Mouse (Mus musculus): ENCODE results near the gene Gm49320. TPM values are rescaled to one million over a fixed set of nuclear protein-coding genes. Genes with fewer than 3 reads are reported as not detected.

Gm49320 gene
- polyA plus RNA-seq, 1 experiment from 2014 or later: 0.34 TPM

DNA sequence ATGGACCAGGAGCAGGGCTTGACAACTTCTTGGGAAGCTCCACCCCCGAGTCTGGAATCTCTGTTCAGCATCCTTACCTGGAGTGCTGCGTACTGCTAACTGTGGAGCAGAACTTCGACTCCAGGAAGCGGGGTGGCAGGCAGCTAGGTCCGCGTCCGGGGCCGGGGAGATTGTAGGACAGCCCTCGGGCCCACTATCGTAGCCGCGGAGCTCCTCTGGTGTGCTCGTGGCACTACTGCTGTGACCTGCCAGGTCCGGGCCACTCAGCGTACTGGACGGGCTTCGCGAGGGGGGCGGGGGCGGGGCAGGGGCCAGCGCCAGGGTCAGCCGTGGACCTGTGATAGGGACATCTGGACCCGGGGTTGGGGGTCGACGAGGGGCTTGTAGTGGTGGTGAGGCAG, 25.9 kb upstream of the Gm49320 start:
- Histone ChIP-seq H3K27ac (no peak overlapping the region), H3K36me3 (0 out of 2 replicates have a peak, but pooled peaks cover 3% of the 10 kb centered on the region), H3K9ac (peak overlapping the region; percentile 36), H3K4me2 (peak overlapping the region; percentile 83), H3K27me3 (peaks cover 47% of the 10 kb centered on the region), H3K9me3 (replicated peaks) (no peaks in the 10 kb centered on the region), H3K4me3 (peak overlapping the region; percentile 47), H3K4me1 (replicated peaks) (peaks cover 35% of the 10 kb centered on the region)
- WGBS: under 1% methylated on average over 25 of the region's 25 CpGs
- 0 out of 2 replicates have a peak, but pooled peaks have one; percentile 11 for ATAC-seq (replicated peaks; ENCODE audit: insufficient number of reproducible peaks, insufficient read depth, low FRiP score, low read depth)

DNA sequence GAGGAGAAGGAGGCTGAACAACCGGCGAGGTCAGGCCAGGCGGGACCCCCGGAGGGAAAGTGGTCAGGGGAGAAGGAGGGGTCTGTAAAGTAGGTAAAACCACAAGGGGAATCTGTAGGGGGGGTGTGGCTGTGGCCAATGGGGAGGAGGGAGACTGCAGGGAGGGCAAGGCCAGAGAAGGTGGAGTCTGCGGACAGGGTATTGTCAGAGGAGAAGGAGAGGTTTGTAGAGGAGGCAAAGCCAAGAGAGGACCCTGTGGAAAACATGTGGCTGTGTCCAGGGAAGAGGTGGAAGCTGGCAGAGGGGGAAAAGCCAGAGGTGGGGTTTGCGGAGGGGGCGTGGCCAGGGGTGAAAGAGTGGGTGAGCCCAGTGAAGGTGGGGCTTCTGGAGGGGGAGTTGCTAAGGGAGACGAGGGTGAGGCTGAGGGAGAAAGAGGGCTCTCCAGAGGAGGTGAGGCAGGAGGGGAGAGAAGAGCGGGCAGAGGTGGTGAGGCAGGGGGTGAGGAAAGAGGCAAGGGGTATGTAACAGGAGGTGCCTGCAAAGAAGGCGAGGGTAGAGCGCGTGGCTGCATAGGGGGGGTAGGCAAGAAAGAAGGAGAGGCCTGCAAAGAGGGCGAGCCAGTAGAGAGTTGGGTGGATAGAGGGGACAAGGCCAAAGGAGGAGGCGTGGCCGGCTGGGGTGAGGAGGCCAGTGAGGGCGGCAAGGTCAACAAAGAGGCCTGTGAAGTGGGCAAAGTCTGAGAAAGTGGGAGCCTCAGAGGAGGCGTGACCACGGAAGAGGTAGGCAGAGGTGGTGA, 25.3 kb upstream of the Gm49320 start:
- 0 out of 2 replicates have a peak, but pooled peaks cover 3% of the 10 kb centered on the region for H3K36me3 ChIP-seq
- peak overlapping the region; percentile 36 for H3K9ac ChIP-seq
- peaks cover 35% of the 10 kb centered on the region for H3K4me1 ChIP-seq (replicated peaks)
- no peak overlapping the region; the same call in 1 of the 2 replicates for H3K27ac ChIP-seq
- H3K4me3 ChIP-seq: peak overlapping the region; percentile 47
- H3K27me3 ChIP-seq: peaks cover 53% of the 10 kb centered on the region
- WGBS: 1% methylated on average over 18 of the region's 18 CpGs
- peak overlapping the region; percentile 83 for H3K4me2 ChIP-seq
- peak; percentile 43 for ATAC-seq (replicated peaks; ENCODE audit: insufficient number of reproducible peaks, insufficient read depth, low FRiP score, low read depth)
- no peaks in the 10 kb centered on the region for H3K9me3 ChIP-seq (replicated peaks)

DNA sequence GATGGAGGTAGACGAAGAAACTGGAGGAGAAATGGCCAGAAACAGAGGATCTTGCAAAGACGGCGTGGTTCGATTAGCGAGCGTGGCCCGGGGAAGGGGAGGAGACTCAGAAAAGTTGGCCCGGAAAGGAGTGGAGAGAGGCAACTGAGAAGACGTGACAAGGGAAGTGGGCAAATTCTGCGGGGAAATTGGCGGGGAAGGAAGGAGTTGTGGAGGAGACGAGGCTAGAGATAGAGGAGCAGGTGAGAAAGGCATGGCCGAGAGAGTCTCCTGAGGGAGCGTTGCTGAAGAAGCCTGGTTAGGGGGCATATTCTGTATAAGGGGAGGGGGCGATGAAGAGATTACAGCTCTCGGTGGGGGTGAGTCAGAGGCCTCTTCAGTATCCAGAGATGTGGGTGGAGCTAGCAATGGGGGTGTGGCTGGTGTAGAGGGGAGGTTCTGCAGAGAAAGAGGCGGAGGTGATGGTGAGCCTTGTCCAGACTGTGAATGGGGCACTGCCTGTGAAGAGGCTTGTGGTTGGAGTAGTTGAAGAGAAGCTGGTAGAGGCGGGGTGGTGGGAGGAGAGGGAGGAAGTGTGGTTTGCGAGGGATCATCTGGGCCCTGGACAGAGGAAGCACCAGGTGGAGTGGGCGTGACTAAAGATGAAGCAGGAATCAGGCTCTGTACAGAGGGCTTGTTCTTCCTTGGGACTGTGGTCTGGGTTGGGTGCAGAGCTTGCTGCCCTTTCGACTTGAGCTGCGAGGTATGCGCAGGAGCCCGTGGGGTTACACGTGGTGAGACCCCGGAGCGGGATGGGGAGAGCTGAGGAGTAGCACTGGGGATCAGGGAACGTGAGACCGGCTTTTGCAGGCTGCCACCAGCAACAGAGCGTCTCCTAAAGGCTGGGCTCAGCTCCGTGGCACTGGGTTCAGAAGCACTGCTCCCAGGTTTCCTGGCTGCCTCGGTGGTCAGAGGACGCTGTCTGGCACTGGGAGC, 24.4 kb upstream of the Gm49320 start:
- peak overlapping the region; percentile 83 for H3K4me2 ChIP-seq
- ATAC-seq (replicated peaks; ENCODE audit: insufficient number of reproducible peaks, insufficient read depth, low FRiP score, low read depth): peak; percentile 51
- 6% methylated on average over 33 of the region's 33 CpGs for WGBS
- H3K9me3 ChIP-seq (replicated peaks): no peaks in the 10 kb centered on the region
- H3K36me3 ChIP-seq: 0 out of 2 replicates have a peak, but pooled peaks cover 3% of the 10 kb centered on the region
- H3K27me3 ChIP-seq: peaks cover 57% of the 10 kb centered on the region
- H3K27ac ChIP-seq: no peak overlapping the region; the same call in 1 of the 2 replicates
- H3K4me3 ChIP-seq: peak overlapping the region; percentile 47
- H3K4me1 ChIP-seq (replicated peaks): peaks cover 35% of the 10 kb centered on the region
- peak overlapping the region; percentile 36; the same call in 1 of the 2 replicates for H3K9ac ChIP-seq

DNA sequence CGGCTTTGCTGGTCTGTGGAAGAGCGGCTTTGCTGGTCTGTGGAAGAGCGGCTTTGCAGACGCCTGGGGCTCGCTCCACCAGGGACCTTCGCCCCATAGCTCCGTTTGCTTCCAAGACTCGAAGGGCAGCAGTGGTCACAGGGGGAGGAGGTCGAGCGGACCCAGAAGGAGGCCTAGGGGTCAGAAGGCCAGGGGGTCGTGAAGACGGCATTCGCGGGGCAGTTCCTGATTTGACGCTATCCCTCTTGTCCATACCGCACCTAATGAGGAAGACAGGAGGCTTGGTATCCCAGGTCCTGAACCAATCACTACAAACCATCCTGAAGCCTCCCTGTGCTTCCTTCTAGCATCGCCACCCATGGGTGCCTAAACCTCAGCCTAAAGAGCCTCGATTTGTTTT, 22.4 kb upstream of the Gm49320 start:
- H3K27ac ChIP-seq: no peak overlapping the region
- H3K4me2 ChIP-seq: peak overlapping the region; percentile 89
- no peak overlapping the region for H3K9ac ChIP-seq
- 14% methylated on average over 18 of the region's 18 CpGs for WGBS
- no peak for ATAC-seq (replicated peaks; ENCODE audit: insufficient number of reproducible peaks, insufficient read depth, low FRiP score, low read depth)
- peak overlapping the region; percentile 55 for H3K4me3 ChIP-seq
- no peaks in the 10 kb centered on the region for H3K36me3 ChIP-seq
- H3K27me3 ChIP-seq: peaks cover 57% of the 10 kb centered on the region
- H3K9me3 ChIP-seq (replicated peaks): no peaks in the 10 kb centered on the region
- H3K4me1 ChIP-seq (replicated peaks): peaks cover 35% of the 10 kb centered on the region

DNA sequence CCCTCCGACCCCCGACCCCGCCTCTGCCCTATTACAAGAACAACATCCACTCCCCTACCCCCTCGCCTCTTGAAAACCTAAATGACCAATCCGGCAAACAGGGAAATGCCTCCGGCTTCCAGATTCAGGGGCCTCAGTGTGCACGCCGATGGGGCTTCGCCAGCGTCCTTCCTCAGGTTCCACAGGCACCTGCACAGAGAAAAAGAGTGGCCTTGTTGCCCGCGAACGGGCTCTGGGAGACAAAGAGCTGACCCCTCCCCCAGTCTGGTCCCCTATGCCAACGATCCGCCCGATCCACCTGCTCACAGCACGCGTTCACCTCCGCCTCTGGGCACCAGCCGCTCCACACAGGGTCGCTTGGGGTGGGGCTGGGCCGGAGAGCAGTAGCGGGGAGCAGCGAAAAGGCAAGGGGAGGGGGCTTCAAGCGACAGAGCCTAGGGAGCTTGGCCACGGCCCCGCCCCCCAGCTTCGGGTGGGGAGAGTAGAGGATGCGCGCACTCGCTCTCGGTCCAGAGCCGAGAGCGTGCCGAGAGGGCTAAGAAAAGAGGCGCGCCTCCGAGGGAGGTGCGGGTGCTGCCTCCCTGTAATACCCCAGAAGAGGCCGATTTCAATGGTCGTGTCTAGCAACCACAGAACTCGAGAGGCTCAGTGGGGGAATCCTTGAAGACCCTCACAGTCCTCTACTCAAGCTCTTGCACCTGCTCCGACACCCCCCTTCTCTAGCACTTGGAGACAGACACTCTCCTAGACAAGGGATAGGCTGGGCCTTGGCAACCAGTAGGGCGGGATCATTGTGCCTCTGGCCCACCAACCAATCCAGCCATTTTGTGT, 21.7 kb upstream of the Gm49320 start, which contains the start of gene Prr36:
Prr36 (minus strand) TSS at position 669 of the 831 bp plus-strand sequence.
- WGBS: 2% methylated on average over 44 of the region's 44 CpGs
- Histone ChIP-seq H3K4me1 (replicated peaks) (peaks cover 35% of the 10 kb centered on the region), H3K4me3 (peak within 1 kb of the TSS; percentile 55), H3K9me3 (replicated peaks) (no peaks in the 10 kb centered on the region), H3K27ac (no peak within 1 kb of the TSS), H3K4me2 (peak within 1 kb of the TSS; percentile 89), H3K9ac (peak within 1 kb of the TSS; percentile 46), H3K36me3 (no peaks in the 10 kb centered on the region), H3K27me3 (peaks cover 57% of the 10 kb centered on the region)
- no peak; the same call in 1 of the 2 replicates for ATAC-seq (replicated peaks; ENCODE audit: insufficient number of reproducible peaks, insufficient read depth, low FRiP score, low read depth)

DNA sequence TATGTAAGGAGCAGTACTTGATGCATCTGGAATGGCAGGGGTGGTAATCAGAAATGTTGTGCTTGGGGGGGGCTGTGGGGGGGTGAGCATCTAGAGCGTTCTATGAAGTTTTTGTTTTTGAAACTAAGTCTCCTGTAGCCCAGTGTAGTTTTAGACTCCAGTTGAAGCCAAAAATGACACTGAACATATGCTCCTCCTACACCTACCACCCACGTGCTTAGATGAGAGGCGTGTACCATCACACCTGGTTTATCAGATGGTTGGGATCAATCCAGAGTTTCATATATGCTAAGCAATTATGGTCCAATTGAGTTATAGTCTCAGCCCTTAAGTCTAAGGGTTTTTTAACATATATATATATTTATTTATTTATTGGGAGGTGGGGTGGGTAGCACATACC, 19.0 kb upstream of the Gm49320 start:
- peaks cover 16% of the 10 kb centered on the region for H3K4me1 ChIP-seq (replicated peaks)
- no peak overlapping the region for H3K4me3 ChIP-seq
- no peak overlapping the region for H3K27ac ChIP-seq
- H3K36me3 ChIP-seq: no peaks in the 10 kb centered on the region
- WGBS: 78% methylated on average over 3 of the region's 3 CpGs
- H3K9ac ChIP-seq: no peak overlapping the region
- H3K27me3 ChIP-seq: peaks cover 48% of the 10 kb centered on the region
- H3K4me2 ChIP-seq: no peak overlapping the region
- no peaks in the 10 kb centered on the region for H3K9me3 ChIP-seq (replicated peaks)
- no peak for ATAC-seq (replicated peaks; ENCODE audit: insufficient number of reproducible peaks, insufficient read depth, low FRiP score, low read depth)

DNA sequence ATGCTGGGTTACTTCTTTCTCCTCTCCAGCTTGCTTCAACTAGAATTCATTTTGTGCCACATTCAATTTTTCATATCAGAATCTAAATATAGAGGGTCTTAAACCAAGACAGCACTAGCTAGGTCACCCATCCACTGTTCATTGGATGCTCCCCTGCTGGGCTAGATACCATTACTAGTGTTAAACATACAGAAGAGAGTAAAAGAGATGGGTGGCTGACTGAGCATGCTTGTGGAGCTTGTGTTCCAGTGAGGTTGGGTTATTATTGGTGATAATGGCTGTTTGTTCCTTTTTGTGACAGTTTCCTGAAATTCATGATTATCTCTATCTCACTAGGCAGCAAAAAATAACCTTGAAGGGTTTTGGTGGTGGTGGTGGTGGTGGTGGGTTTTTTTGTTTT, 16.6 kb upstream of the Gm49320 start:
- Histone ChIP-seq H3K4me2 (no peak overlapping the region), H3K9me3 (replicated peaks) (no peaks in the 10 kb centered on the region), H3K27me3 (peaks cover 44% of the 10 kb centered on the region), H3K36me3 (no peaks in the 10 kb centered on the region), H3K9ac (no peak overlapping the region), H3K4me3 (no peak overlapping the region), H3K4me1 (replicated peaks) (peaks cover 11% of the 10 kb centered on the region), H3K27ac (no peak overlapping the region)
- no peak for ATAC-seq (replicated peaks; ENCODE audit: insufficient number of reproducible peaks, insufficient read depth, low FRiP score, low read depth)

DNA sequence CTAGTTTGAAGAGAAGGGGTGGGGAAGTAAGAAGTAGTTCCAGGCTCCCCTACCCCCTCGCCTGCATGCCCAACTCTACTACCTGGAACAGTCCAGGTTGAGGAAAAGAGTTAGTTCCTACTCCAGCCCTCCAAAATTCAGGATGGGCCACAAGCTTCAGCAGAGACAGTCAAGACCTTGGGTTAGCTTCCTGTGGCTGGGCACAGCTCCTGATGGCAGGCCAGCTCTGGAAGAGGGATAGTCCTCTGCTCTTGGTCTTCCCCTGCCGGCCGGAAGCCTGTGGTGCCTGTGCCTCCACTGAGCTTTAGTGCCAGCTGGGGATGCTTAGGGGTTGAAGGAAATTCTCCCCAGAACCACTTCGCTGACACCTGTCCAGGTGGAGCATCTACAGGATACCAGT, 12.3 kb upstream of the Gm49320 start:
- Histone ChIP-seq H3K4me3 (peak overlapping the region; percentile 28), H3K36me3 (no peaks in the 10 kb centered on the region), H3K4me1 (replicated peaks) (peaks cover 9% of the 10 kb centered on the region), H3K27me3 (peaks cover 49% of the 10 kb centered on the region), H3K4me2 (peak overlapping the region; percentile 54), H3K9me3 (replicated peaks) (no peaks in the 10 kb centered on the region), H3K9ac (no peak overlapping the region), H3K27ac (no peak overlapping the region)
- ATAC-seq (replicated peaks; ENCODE audit: insufficient number of reproducible peaks, insufficient read depth, low FRiP score, low read depth): peak; percentile 22; the same call in 1 of the 2 replicates
- WGBS: 26% methylated on average over 4 of the region's 4 CpGs

DNA sequence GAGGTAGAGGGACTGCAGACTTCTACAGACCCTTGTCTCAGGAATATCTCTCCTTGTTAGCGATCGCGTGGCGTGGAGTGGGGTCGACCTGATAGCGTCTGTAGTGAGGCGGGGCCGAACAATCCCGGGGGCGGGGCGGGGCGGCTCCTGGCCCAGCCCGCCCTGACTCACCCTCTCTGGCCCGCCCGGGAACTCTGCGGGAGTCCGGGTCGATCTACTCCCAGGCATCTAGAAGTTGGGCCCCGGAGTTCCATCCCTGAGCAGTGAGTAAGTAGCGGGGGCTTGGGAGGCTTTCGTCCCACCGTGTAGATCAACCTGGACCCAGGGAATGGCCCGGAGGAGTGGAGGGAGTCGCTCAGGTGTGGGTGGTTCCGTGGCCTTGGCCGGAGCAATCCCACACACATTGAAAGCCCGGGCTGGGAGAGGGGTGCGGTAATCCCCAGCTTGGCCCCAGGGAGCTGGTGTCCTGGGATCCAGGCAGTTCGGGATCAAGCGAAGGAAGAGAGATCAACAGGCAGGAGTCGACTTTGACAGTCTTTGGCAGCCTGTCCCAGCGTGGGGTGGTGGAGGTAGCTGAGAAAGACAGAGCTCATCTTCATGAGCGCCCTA, 11.8 kb upstream of the Gm49320 start, which contains the start of gene Lrrc8e:
Lrrc8e (plus strand) TSS at position 89 of the 609 bp plus-strand sequence.
- Histone ChIP-seq H3K9me3 (replicated peaks) (no peaks in the 10 kb centered on the region), H3K27ac (no peak within 1 kb of the TSS), H3K4me2 (peak within 1 kb of the TSS; percentile 54), H3K4me3 (peak within 1 kb of the TSS; percentile 28), H3K27me3 (peaks cover 49% of the 10 kb centered on the region), H3K4me1 (replicated peaks) (peaks cover 9% of the 10 kb centered on the region), H3K9ac (no peak within 1 kb of the TSS), H3K36me3 (no peaks in the 10 kb centered on the region)
- peak; percentile 18; the same call in 1 of the 2 replicates for ATAC-seq (replicated peaks; ENCODE audit: insufficient number of reproducible peaks, insufficient read depth, low FRiP score, low read depth)
- 6% methylated on average over 33 of the region's 33 CpGs for WGBS

DNA sequence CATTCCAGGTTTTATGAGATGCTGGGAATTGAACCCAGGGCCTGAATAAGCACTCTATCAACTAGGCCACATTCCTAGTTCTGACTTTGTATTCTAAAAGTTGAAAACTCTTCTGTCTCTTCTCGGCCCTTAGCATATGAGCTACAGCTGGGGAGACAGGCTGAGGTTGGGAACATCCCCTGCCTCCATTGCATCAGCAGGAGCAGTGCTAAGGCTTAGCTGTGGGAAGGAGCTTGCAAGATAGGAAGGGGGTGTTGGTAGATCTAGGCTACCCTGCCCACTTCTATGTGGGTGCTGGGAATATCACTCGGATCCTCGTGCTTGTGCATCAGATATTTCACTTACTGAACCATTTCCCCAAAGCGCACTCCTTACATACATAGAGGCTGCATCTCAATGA, 10.7 kb upstream of the Gm49320 start:
- Histone ChIP-seq H3K4me2 (no peak overlapping the region), H3K9ac (no peak overlapping the region), H3K36me3 (no peaks in the 10 kb centered on the region), H3K4me3 (no peak overlapping the region), H3K27ac (no peak overlapping the region), H3K9me3 (replicated peaks) (no peaks in the 10 kb centered on the region), H3K27me3 (peaks cover 49% of the 10 kb centered on the region), H3K4me1 (replicated peaks) (peaks cover 9% of the 10 kb centered on the region)
- WGBS: 85% methylated on average over 4 of the region's 4 CpGs
- ATAC-seq (replicated peaks; ENCODE audit: insufficient number of reproducible peaks, insufficient read depth, low FRiP score, low read depth): no peak

Measured in heart, embryonic 15.5 days (tissue).